Mouse (Mus musculus) lung, postnatal 0 days (tissue): Measurements from ENCODE around the gene Dock4.

Source experiments
- CTCF ChIP-seq: IDR thresholded peaks from 2 replicates; pipeline ENCODE4 v1.5.1; 2016; ENCODE audit warnings: antibody characterized with exemption, mild to moderate bottlenecking
- EP300 ChIP-seq: IDR thresholded peaks from 2 replicates; pipeline ENCODE4 v1.6.1; 2016; ENCODE audit warnings: antibody characterized with exemption, mild to moderate bottlenecking, control low read depth

GRCm38 (mm10) chr12:40872716-40873115, 427.0 kb downstream of the Dock4 start:
- TF ChIP-seq CTCF (no peak), EP300 (no peak)
